ENCODE assay signal across 9 mouse cellular contexts in genomic region chr11:31770881-31771280, GRCm38 (mm10).
DNase-seq lines count a peak whose midpoint lies in the region; ATAC-seq and TF ChIP-seq lines count a peak whose summit lies in the region.
"Had no signal": no experiment of that assay in that cellular context is flagged by ENCODE, and none has a peak within 500 bp of the region (broad histone marks: within the 10 kb centered on the region; RNA-seq: fewer than 3 reads in every experiment).

No protein-coding gene starts in this region.

- H3K4me1 ChIP-seq in forebrain, embryonic 13.5 days = peaks cover 29% of the 10 kb centered on the region
- peaks cover 25% of the 10 kb centered on the region for H3K4me1 ChIP-seq in liver, postnatal 0 days (ENCODE audit: insufficient read depth)

- no peak; the same call in 1 of the 2 replicates for TF ChIP-seq EP300 in liver, postnatal 0 days (IDR thresholded peaks at IDR 0.05; ENCODE audit: low read depth)

- no peaks in the 10 kb centered on the region for H3K27me3 ChIP-seq in forebrain, embryonic 13.5 days
- H3K27me3 ChIP-seq in liver, postnatal 0 days (ENCODE audit: insufficient read depth, low read length) = no peaks in the 10 kb centered on the region

- no peaks in the 10 kb centered on the region for H3K36me3 ChIP-seq in forebrain, embryonic 13.5 days (ENCODE audit: poor library complexity, severe bottlenecking)
- no peaks in the 10 kb centered on the region for H3K36me3 ChIP-seq in liver, postnatal 0 days (replicated peaks; ENCODE audit: insufficient read depth, low read length)

- no peaks in the 10 kb centered on the region for H3K9me3 ChIP-seq in forebrain, embryonic 13.5 days (replicated peaks)
- H3K9me3 ChIP-seq in liver, postnatal 0 days (ENCODE audit: low read length) = peaks cover 3% of the 10 kb centered on the region; the same call in 1 of the 2 replicates

- peak; percentile 33; the same call in 1 of the 2 replicates for ATAC-seq in forebrain, embryonic 13.5 days
- ATAC-seq in liver, postnatal 0 days = peak; percentile 24

- H3K4me2 ChIP-seq in forebrain, embryonic 13.5 days = no peak overlapping the region
- H3K4me2 ChIP-seq in liver, postnatal 0 days (ENCODE audit: low read depth, low read length) = peak overlapping the region; percentile 36

- peak overlapping the region; percentile 31 for H3K4me3 ChIP-seq in gastrocnemius, adult 2 months
- H3K4me3 ChIP-seq in forebrain, embryonic 13.5 days = no peak overlapping the region
- H3K4me3 ChIP-seq in liver, postnatal 0 days (ENCODE audit: low read depth, low read length) = no peak overlapping the region

- intact Hi-C loops in gastrocnemius, adult 2 months (cut with DNase I) = no loop called here

- H3K9ac ChIP-seq in forebrain, embryonic 13.5 days = no peak overlapping the region
- H3K9ac ChIP-seq in liver, postnatal 0 days (replicated peaks) = peak overlapping the region; percentile 50; the same call in 1 of the 2 replicates

- no peak for TF ChIP-seq CTCF in gastrocnemius, adult 2 months (IDR thresholded peaks at IDR 0.05)
- no peak for TF ChIP-seq CTCF in liver, postnatal 0 days (IDR thresholded peaks at IDR 0.05; ENCODE audit: low read depth)

- 64% methylated on average over 7 of the region's 7 CpGs for WGBS in forebrain, embryonic 13.5 days
- 85% methylated on average over 7 of the region's 7 CpGs for WGBS in liver, postnatal 0 days (ENCODE audit: insufficient replicate concordance)

- peak; percentile 63 for DNase-seq in gastrocnemius, adult 2 months
- DNase-seq in gastrocnemius, postnatal 10 days = no peak
- peak; percentile 59 for DNase-seq in ZHBTc4 (ENCODE audit: low read depth, low spot score)
- DNase-seq in kidney, postnatal 36 days = peak; percentile 53 to 67
- no peak for DNase-seq in liver, postnatal 0 days
- DNase-seq in thymus, postnatal 0 days (ENCODE audit: low spot score) = no peak
- no peak for DNase-seq in testis, postnatal 10 days (ENCODE audit: low spot score)

- peak overlapping the region; percentile 93 for H3K27ac ChIP-seq in gastrocnemius, adult 2 months
- no peak overlapping the region for H3K27ac ChIP-seq in forebrain, embryonic 13.5 days
- peak overlapping the region; percentile 86 for H3K27ac ChIP-seq in liver, postnatal 0 days (ENCODE audit: low read depth)
- H3K27ac ChIP-seq: macrophage had no signal

Comparison
In these comparisons a context has a peak if more than half of its experiments do, and no peak if none do; other contexts are left out.
1. DNase-seq: peak in gastrocnemius, adult 2 months (single experiment), ZHBTc4 (single experiment) and kidney, postnatal 36 days (2 of 2); none in gastrocnemius, postnatal 10 days (single experiment), liver, postnatal 0 days (single experiment), thymus, postnatal 0 days (single experiment) and testis, postnatal 10 days (single experiment).